Mouse (Mus musculus) heart, adult 8-10 months (tissue): ENCODE measurements around the gene Triobp. TPM values are rescaled to one million over a fixed set of nuclear protein-coding genes. Genes with fewer than 3 reads are reported as not detected.

Experiments
- DNase-seq: peaks from one replicate; pipeline ENCODE4 v3.0.0; 2022; ENCODE audit warnings: low spot score
- total RNA-seq, 4 experiments: library from RNA; stranded (reverse); gene quantifications; 2 replicates each; pipeline ENCODE4 v1.2.4; 2022

Triobp gene
- total RNA-seq: 10 to 100 TPM; 30.2 to 31.3 (median 31.0) TPM

GRCm38 (mm10) chr15:78947657-78948056 is at the start of gene Triobp:
Triobp (plus strand) TSS chr15:78947724.
- peak; percentile 89 for DNase-seq

- no peak for DNase-seq
These were observed 49.0 kb upstream of the Triobp start for GRCm38 (mm10) chr15:78898507-78899001.

- no peak for DNase-seq
These were observed 48.1 kb upstream of the Triobp start, which contains the start of gene Gm49510 for GRCm38 (mm10) chr15:78899409-78899739. Gm49510 (plus strand) TSS chr15:78899667.

- no peak for DNase-seq
These were observed 47.6 kb upstream of the Triobp start, which contains the start of gene Sh3bp1 for GRCm38 (mm10) chr15:78899740-78900584. Sh3bp1 (plus strand) TSS chr15:78899768.

GRCm38 (mm10) chr15:78900585-78901421 is 46.7 kb upstream of the Triobp start:
- no peak for DNase-seq

GRCm38 (mm10) chr15:78901422-78901789 is 46.1 kb upstream of the Triobp start:
- DNase-seq: no peak

GRCm38 (mm10) chr15:78903243-78903642 is 44.3 kb upstream of the Triobp start:
- DNase-seq: peak; percentile 86

GRCm38 (mm10) chr15:78908399-78908798 is 39.1 kb upstream of the Triobp start:
- no peak for DNase-seq

GRCm38 (mm10) chr15:78908982-78909381 is 38.5 kb upstream of the Triobp start:
- DNase-seq: no peak

GRCm38 (mm10) chr15:78912040-78912439 is 35.5 kb upstream of the Triobp start:
- DNase-seq: no peak

GRCm38 (mm10) chr15:78913632-78914090 is 33.9 kb upstream of the Triobp start, which contains the start of gene Pdxp:
Pdxp (plus strand) TSS chr15:78913919.
- DNase-seq: peak; percentile 90

GRCm38 (mm10) chr15:78914091-78914822 is 33.3 kb upstream of the Triobp start:
- no peak for DNase-seq

- DNase-seq: no peak
These were observed 32.5 kb upstream of the Triobp start for GRCm38 (mm10) chr15:78914823-78915659.

GRCm38 (mm10) chr15:78915660-78916017 is 31.9 kb upstream of the Triobp start:
- DNase-seq: peak; percentile 81

GRCm38 (mm10) chr15:78916052-78916826 is 31.3 kb upstream of the Triobp start:
- no peak for DNase-seq

- no peak for DNase-seq
These were observed 29.4 kb upstream of the Triobp start for GRCm38 (mm10) chr15:78918126-78918525.

- no peak for DNase-seq
These were observed 27.6 kb upstream of the Triobp start for GRCm38 (mm10) chr15:78919914-78920313.

- DNase-seq: no peak
These were observed 24.8 kb upstream of the Triobp start for GRCm38 (mm10) chr15:78922700-78923099.

GRCm38 (mm10) chr15:78923585-78923984 is 23.9 kb upstream of the Triobp start:
- DNase-seq: no peak

- no peak for DNase-seq
These were observed 22.4 kb upstream of the Triobp start for GRCm38 (mm10) chr15:78925129-78925528.
